Mouse (Mus musculus): ENCODE measurements around the gene Olfr331.

- no peak for TF ChIP-seq CTCF (IDR thresholded peaks at IDR 0.05; ENCODE audit: control insufficient read depth, insufficient read depth, insufficient replicate concordance, low read depth, low read length)
- no peak for TF ChIP-seq POLR2A (IDR thresholded peaks at IDR 0.05; ENCODE audit: control insufficient read depth, low read depth, low read length)
Measured at GRCm38 (mm10) chr11:58492455-58492854, 9.9 kb downstream of the Olfr331 start, which contains the start of gene Olfr332.

All from testis, adult 2 months (tissue).